8 mouse cellular contexts compared by ENCODE assay signal in genomic region chr10:21882184-21883081, GRCm38 (mm10). TPM values are rescaled to one million over a fixed set of nuclear protein-coding genes. Genes with fewer than 3 reads are reported as not detected.
DNase-seq lines count a peak whose midpoint lies in the region; ATAC-seq and TF ChIP-seq lines count a peak whose summit lies in the region.

TSS of gene Sgk1 (plus strand) at chr10:21882184.

- H3K4me1 ChIP-seq in cerebellum, adult 2 months (ENCODE audit: control insufficient read depth, insufficient read depth, low read length): peaks cover 8% of the 10 kb centered on the region; the same call in 1 of the 2 replicates
- H3K4me1 ChIP-seq in hindbrain, embryonic 11.5 days (replicated peaks; ENCODE audit: control insufficient read depth, insufficient read depth, low read length): 0 out of 2 replicates have a peak, but pooled peaks cover 2% of the 10 kb centered on the region
- peaks cover 18% of the 10 kb centered on the region; the same call in 1 of the 2 replicates for H3K4me1 ChIP-seq in midbrain, embryonic 16.5 days (ENCODE audit: control insufficient read depth, insufficient read depth, low read length)

- peak; percentile 9 for DNase-seq in ovary, postnatal 14 days (ENCODE audit: low spot score)
- no peak for DNase-seq in ovary, postnatal 10 days (ENCODE audit: low spot score)
- DNase-seq in cerebellum, adult 2 months: peak; percentile 85 to 88
- DNase-seq in hindbrain, embryonic 11.5 days (ENCODE audit: low spot score): peak; percentile 70
- DNase-seq in left cerebral cortex, postnatal 25 days (ENCODE audit: low spot score in 2 of 2): peak; percentile 75 to 76
- DNase-seq in thymus, postnatal 0 days (ENCODE audit: low spot score): peak; percentile 6

- peak; percentile 86 for ATAC-seq in frontal cortex, adult (ENCODE audit: low TSS enrichment)
- ATAC-seq in hindbrain, embryonic 11.5 days (ENCODE audit: low FRiP score): peak; percentile 86
- peak; percentile 90 for ATAC-seq in midbrain, embryonic 16.5 days

- peak; percentile 59; the same call in 1 of the 2 replicates for TF ChIP-seq POLR2A in cerebellum, adult 2 months (IDR thresholded peaks at IDR 0.05; ENCODE audit: borderline replicate concordance, insufficient read depth, low read length)

- peak within 1 kb of the TSS; percentile 99 for H3K27ac ChIP-seq in cerebellum, adult 2 months (ENCODE audit: insufficient read depth, low read length)
- H3K27ac ChIP-seq in hindbrain, embryonic 11.5 days (ENCODE audit: low read depth, low read length): peak within 1 kb of the TSS; percentile 58
- H3K27ac ChIP-seq in midbrain, embryonic 16.5 days (ENCODE audit: low read length): peak within 1 kb of the TSS; percentile 95

- no peaks in the 10 kb centered on the region for H3K36me3 ChIP-seq in hindbrain, embryonic 11.5 days (ENCODE audit: control insufficient read depth, insufficient read depth, low read length)
- H3K36me3 ChIP-seq in midbrain, embryonic 16.5 days (ENCODE audit: control insufficient read depth, insufficient read depth, low read length): no peaks in the 10 kb centered on the region

- H3K4me2 ChIP-seq in hindbrain, embryonic 11.5 days (replicated peaks; ENCODE audit: low read depth, low read length): peak within 1 kb of the TSS; percentile 72
- peak within 1 kb of the TSS; percentile 69 for H3K4me2 ChIP-seq in midbrain, embryonic 16.5 days (ENCODE audit: low read length)

- 1% methylated on average over 36 of the region's 36 CpGs for WGBS in cerebellum, adult 2 months
- 1% methylated on average over 36 of the region's 36 CpGs for WGBS in hindbrain, embryonic 11.5 days
- WGBS in midbrain, embryonic 16.5 days: under 1% methylated on average over 36 of the region's 36 CpGs

- H3K4me3 ChIP-seq in cerebellum, adult 2 months (replicated peaks; ENCODE audit: insufficient read depth, low read depth, low read length): peak within 1 kb of the TSS; percentile 90
- peak within 1 kb of the TSS; percentile 46 for H3K4me3 ChIP-seq in hindbrain, embryonic 11.5 days (ENCODE audit: low read depth, low read length)
- peak within 1 kb of the TSS; percentile 49 for H3K4me3 ChIP-seq in midbrain, embryonic 16.5 days (ENCODE audit: low read depth, low read length)

- intact Hi-C loops in left cerebral cortex, postnatal 25 days (cut with DNase I): loop anchor here (1.0 to 5.0 kb wide), 4 partner anchors 40 to 415 kb away; no protein-coding TSS in a partner anchor

- H3K27me3 ChIP-seq in cerebellum, adult 2 months (ENCODE audit: control insufficient read depth, insufficient read depth, low read length): no peaks in the 10 kb centered on the region
- no peaks in the 10 kb centered on the region for H3K27me3 ChIP-seq in hindbrain, embryonic 11.5 days (ENCODE audit: control insufficient read depth, insufficient read depth, low read length)
- H3K27me3 ChIP-seq in midbrain, embryonic 16.5 days (ENCODE audit: control insufficient read depth, insufficient read depth, low read depth, low read length): no peaks in the 10 kb centered on the region

- H3K9me3 ChIP-seq in hindbrain, embryonic 11.5 days (ENCODE audit: control insufficient read depth, low read length): no peaks in the 10 kb centered on the region
- no peaks in the 10 kb centered on the region for H3K9me3 ChIP-seq in midbrain, embryonic 16.5 days (replicated peaks; ENCODE audit: control insufficient read depth, low read length, poor library complexity, severe bottlenecking)

- peak within 1 kb of the TSS; percentile 53 for H3K9ac ChIP-seq in hindbrain, embryonic 11.5 days (ENCODE audit: low read depth, low read length)
- peak within 1 kb of the TSS; percentile 79 for H3K9ac ChIP-seq in midbrain, embryonic 16.5 days (ENCODE audit: low read depth, low read length)

- TF ChIP-seq CTCF in cerebellum, adult 2 months (IDR thresholded peaks at IDR 0.05; ENCODE audit: borderline replicate concordance, insufficient read depth, low read depth, low read length): no peak

RNA-seq across cellular contexts. Expression of gene Sgk1, which starts in this region (rescaled TPM):
- polyA plus RNA-seq in cerebellum, adult 2 months (2012; rRNA removed): 40.4 and 56.6 TPM in 2 replicates
- 24.6 and 25.6 TPM in 2 replicates for polyA plus RNA-seq in hindbrain, embryonic 11.5 days (2014; fragmentation: Nextera tagmentation; extraction: Ambion mirVana)
- 10 to 100 TPM; 69.3 to 73.0 TPM for total RNA-seq in left cerebral cortex, postnatal 25 days (2021)
- polyA plus RNA-seq in midbrain, embryonic 16.5 days (2015; fragmentation: Nextera tagmentation; extraction: Ambion mirVana): 47.9 and 53.4 TPM in 2 replicates
- polyA plus RNA-seq in thymus, postnatal 0 days (2015; fragmentation: Nextera tagmentation; extraction: Ambion mirVana): 24.0 and 26.0 TPM in 2 replicates
